Mouse (Mus musculus) CH12.LX (cell line): ENCODE measurements around the gene Gm43191.

Source experiments
- ELF1 ChIP-seq: IDR thresholded peaks from 2 replicates; pipeline ENCODE4 v1.6.1; 2014; ENCODE audit warnings: low read depth, mild to moderate bottlenecking, inconsistent platforms, low read length, improper control_type of control experiment
- EP300 ChIP-seq: IDR thresholded peaks from 2 replicates; pipeline ENCODE4 v1.6.1; 2011; ENCODE audit warnings: low read length, improper control_type of control experiment
- HCFC1 ChIP-seq: IDR thresholded peaks from 2 replicates; pipeline ENCODE4 v1.6.1; 2012; ENCODE audit warnings: low read depth, mild to moderate bottlenecking, inconsistent platforms, low read length, improper control_type of control experiment
- MAFK ChIP-seq: IDR thresholded peaks from 2 replicates; pipeline ENCODE4 v1.6.1; 2011; ENCODE audit warnings: low read length, improper control_type of control experiment; ENCODE audit not compliant: insufficient replicate concordance
- MAZ ChIP-seq: IDR thresholded peaks from 2 replicates; pipeline ENCODE4 v1.6.1; 2012; ENCODE audit warnings: low read depth, mild to moderate bottlenecking, inconsistent platforms, low read length, improper control_type of control experiment, moderate library complexity
- POLR2A ChIP-seq: IDR thresholded peaks from 2 replicates; pipeline ENCODE4 v1.6.1; 2011; ENCODE audit warnings: low read depth, mild to moderate bottlenecking, improper control_type of control experiment, low read length
- SIN3A ChIP-seq: IDR thresholded peaks from 2 replicates; pipeline ENCODE4 v1.6.1; 2012; ENCODE audit warnings: low read length, improper control_type of control experiment, inconsistent platforms
- UBTF ChIP-seq: IDR thresholded peaks from 2 replicates; pipeline ENCODE4 v1.6.1; 2012; ENCODE audit warnings: low read depth, mild to moderate bottlenecking, inconsistent platforms, low read length, improper control_type of control experiment, moderate library complexity
- ZKSCAN1 ChIP-seq: IDR thresholded peaks from 2 replicates; pipeline ENCODE4 v1.6.1; 2012; ENCODE audit warnings: low read depth, inconsistent platforms, low read length, improper control_type of control experiment, borderline replicate concordance
- ZMIZ1 ChIP-seq: IDR thresholded peaks from 2 replicates; pipeline ENCODE4 v1.6.1; 2012; ENCODE audit warnings: low read depth, mild to moderate bottlenecking, inconsistent platforms, low read length, improper control_type of control experiment

GRCm38 (mm10) chr3:116632971-116633370 lies 48.1 kb downstream of the Gm43191 start:
- no peak for TF ChIP-seq EP300
- no peak for TF ChIP-seq HCFC1
- no peak for TF ChIP-seq POLR2A
- no peak for TF ChIP-seq SIN3A
- TF ChIP-seq MAZ = no peak
- TF ChIP-seq ELF1 = no peak
- no peak for TF ChIP-seq UBTF
- no peak for TF ChIP-seq MAFK
- no peak for TF ChIP-seq ZKSCAN1
- TF ChIP-seq ZMIZ1 = no peak
